Mouse (Mus musculus) granulocyte monocyte progenitor cell, adult 5-6 weeks (primary cell): ENCODE results near the gene Il2rg. TPM values are rescaled to one million over a fixed set of nuclear protein-coding genes. Genes with fewer than 3 reads are reported as not detected.

ENCODE experiments used
- ATAC-seq: replicated peaks from 2 replicates; pipeline ENCODE4 v1.8.0; 2016; ENCODE audit warnings: mild to moderate bottlenecking, moderate TSS enrichment, inconsistent platforms; ENCODE audit not compliant: poor library complexity, severe bottlenecking
- total RNA-seq, 2 experiments: library from RNA; stranded (forward) in 1 of 2; stranded (reverse) in 1 of 2; fragments of 200-712, 200-1000 nt in 1 of 2; fragments of >200 nt in 1 of 2; fragmentation: Nextera tagmentation in 1 of 2; gene quantifications; 2 replicates each; pipeline ENCODE4 v1.2.3; 2014 to 2017

The Il2rg gene
- total RNA-seq, 2 experiments from 2014 or later, result 23.4 to 33.1 TPM

GRCm38 (mm10) chrX:101263892-101264291, 4.2 kb downstream of the Il2rg start, which contains the start of gene Gm614:
Gene Gm614 (minus strand): TSS chrX:101263992.
- ATAC-seq, result no peak

DNA sequence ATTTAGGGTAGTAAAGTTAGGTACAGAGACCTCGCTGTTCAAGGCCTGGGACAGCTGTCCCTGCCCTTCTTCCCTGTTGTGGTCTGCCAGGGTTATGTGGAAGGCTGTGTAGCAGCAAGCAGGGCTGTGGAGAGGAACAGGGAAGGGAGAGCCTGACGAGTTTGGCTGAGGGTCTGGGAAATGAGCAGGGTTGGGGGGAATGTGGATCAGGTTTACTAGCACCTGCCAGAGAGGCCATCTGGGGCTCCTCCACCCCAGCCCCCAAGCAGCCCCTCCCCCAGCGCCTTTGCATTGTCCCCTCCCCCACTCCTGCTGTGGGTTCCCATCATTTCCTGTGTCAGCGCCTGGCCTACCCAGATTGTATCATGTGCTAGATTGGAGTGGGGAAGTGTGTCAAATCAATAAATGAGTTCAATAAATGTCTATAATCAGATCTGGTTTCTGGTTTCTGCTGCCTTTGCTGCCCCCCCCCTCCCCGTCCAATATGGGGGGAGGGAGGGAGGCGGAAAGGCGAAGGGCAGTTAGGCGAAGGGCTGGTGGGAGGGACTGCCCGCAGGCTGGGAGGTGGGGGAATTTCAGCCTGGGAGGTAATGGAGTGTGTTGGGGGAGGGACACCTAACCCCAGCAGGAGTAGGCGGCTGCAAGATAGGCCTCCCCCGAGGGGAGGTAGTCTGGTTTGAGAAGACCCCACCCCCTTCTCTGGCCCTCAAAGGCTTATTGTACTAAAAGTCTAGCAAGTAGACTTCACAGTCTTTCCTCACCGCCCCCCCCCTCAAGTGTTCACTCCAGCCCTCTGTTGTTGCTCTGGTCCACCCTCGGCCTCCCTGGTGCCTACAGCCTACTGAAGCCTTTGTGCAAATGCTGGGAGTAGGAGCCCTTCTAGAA, 7.4 kb downstream of the Il2rg start:
- peak; percentile 64 for ATAC-seq

DNA sequence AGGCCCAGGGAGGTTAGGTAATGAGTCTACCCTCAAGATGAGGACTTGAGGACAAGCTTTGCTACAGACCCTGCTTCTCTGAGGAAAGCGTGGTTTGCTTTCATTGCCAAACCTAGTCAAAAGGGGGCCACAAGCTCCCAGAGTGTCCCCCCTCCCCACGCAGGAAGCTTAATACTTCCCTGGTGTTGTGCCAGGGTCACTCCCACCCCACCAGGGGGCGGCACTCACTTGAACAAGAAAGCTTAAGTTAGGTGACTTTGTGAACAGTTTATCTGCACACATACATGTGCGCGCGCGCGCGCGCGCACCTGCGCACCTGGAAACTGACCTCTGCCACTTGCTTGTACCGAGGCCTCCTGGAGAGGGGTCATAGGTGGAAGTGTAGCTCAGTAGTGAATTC, 11.5 kb downstream of the Il2rg start:
- ATAC-seq, result 0 out of 2 replicates have a peak, but pooled peaks have one; percentile 6

- peak; percentile 11; the same call in 1 of the 2 replicates for ATAC-seq
These were observed 13.3 kb downstream of the Il2rg start for GRCm38 (mm10) chrX:101254740-101255139.

GRCm38 (mm10) chrX:101253952-101254729, 13.9 kb downstream of the Il2rg start, which contains the start of gene Foxo4:
Gene Foxo4 (plus strand): TSS chrX:101254528.
- ATAC-seq, result peak; percentile 83

DNA sequence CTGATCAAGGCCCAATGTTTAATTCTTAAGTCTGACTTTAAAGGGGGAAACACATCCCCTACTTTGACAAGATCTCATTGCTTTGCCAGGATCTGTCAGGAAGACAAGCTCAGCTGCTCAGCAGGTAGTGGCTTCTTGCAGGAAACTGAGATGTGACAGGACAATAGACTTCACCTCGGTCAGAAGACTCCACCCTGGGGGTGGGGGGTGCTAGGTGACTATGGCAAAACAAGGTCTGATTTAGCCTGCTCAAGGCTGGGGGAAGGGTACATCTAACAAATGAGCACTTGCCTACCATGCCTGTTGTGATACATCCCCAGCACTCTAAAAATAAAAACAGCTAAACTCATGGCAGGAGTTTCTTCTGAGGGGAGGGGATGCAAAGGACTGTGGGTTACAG, 23.0 kb downstream of the Il2rg start:
- ATAC-seq, result no peak

DNA sequence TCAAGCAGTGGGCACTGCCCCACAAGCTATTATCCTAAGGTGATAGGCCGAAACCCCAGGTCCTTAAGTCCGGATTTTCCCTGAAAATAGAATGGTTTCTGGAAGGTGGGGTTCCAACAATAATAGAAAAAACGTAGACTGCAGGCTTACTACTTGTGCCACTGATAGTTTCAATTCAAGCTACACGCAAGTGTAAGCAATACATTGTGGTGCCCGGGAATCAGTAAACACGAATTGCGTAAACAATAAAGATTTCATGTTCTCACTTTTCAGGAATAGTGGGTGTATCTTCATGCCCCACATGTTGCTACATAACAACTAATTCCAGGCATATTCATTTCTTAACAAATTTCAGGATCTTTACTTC, 45.3 kb downstream of the Il2rg start:
- ATAC-seq, result peak; percentile 10; the same call in 1 of the 2 replicates

DNA sequence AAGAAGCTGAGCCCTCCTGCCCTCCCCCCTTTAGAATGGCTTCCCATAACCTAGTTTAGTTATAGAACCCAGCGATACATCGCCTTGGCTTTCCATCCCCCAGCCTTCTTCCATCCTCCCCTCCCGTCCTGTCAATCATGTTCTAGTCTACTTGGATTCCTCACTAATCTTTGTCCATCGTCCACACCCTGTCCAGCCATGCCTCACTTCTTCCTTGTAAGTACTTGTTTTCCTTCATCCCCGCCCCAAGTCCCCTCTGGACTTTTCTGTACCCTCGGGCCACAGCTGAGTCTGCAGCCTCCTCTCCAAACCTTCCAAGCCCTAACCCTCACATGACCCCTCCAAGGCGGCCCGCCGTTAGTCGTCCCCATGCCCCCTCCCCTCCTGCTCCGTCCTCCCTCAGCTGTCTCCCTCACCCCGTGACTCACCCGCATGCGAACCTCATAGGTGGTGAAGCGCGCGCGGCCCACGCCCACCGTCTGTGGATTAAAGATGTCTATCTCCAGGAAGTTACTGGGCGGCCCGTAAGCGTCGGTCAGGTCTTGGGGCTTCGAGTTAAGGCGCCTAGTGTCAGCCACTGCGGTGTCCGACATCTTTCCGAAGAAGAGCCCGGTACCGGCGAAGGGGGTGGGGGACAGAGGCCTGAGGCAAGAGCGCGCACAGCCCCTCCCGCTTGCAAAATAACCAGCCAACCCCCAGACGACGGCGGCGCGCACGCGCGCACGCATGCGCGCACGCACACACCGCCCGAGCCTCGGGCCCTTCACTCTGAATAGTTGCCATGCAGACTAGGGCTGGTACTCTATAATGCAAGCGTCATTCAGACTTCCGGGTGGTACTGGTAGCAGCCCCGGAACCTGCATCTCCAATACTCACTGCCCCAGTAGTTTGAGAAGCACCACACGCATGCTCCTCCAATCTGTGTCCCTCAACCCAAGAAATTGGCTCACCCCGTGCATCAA, 45.9 kb downstream of the Il2rg start, which contains the start of gene Snx12:
Gene Snx12, minus strand, starts transcription at position 730 of the 962 bp plus-strand sequence.
- peak; percentile 99 for ATAC-seq

Other genes starting within 250 kb of the Il2rg start
- gene Tex11, start 208.6 kb downstream of the Il2rg start, total RNA-seq (2014; fragmentation: Nextera tagmentation), result not detected in 2 replicates
- 0.17 TPM in 1 of 2 replicates, not detected in the other for gene Tex11, start 208.6 kb downstream of the Il2rg start, total RNA-seq (2017)
- not detected in 2 replicates for gene Slc7a3, start 182.2 kb downstream of the Il2rg start, total RNA-seq (2014; fragmentation: Nextera tagmentation)
- gene Slc7a3, start 182.2 kb downstream of the Il2rg start, total RNA-seq (2017), result 0.13 TPM in 1 of 2 replicates, not detected in the other
- 50.9 and 62.8 TPM in 2 replicates for gene Snx12, start 45.7 kb downstream of the Il2rg start, total RNA-seq (2014; fragmentation: Nextera tagmentation)
- gene Snx12, start 45.7 kb downstream of the Il2rg start, total RNA-seq (2017), result 62.9 and 66.1 TPM in 2 replicates
- 7.0 and 14.4 TPM in 2 replicates for gene Foxo4, start 13.7 kb downstream of the Il2rg start, total RNA-seq (2014; fragmentation: Nextera tagmentation)
- gene Foxo4, start 13.7 kb downstream of the Il2rg start, total RNA-seq (2017), result 12.8 and 16.9 TPM in 2 replicates
- not detected in 2 replicates for gene Gm614, start 4.3 kb downstream of the Il2rg start, total RNA-seq (2014; fragmentation: Nextera tagmentation)
- not detected in 2 replicates for gene Gm614, start 4.3 kb downstream of the Il2rg start, total RNA-seq (2017)
- gene Gm20489, start 768 bp upstream of the Il2rg start, total RNA-seq (2014; fragmentation: Nextera tagmentation), result not detected in 2 replicates
- not detected in 2 replicates for gene Gm20489, start 768 bp upstream of the Il2rg start, total RNA-seq (2017)
- 55.4 and 65.2 TPM in 2 replicates for gene Med12, start 5.8 kb upstream of the Il2rg start, total RNA-seq (2014; fragmentation: Nextera tagmentation)
- gene Med12, start 5.8 kb upstream of the Il2rg start, total RNA-seq (2017), result 35.2 and 40.1 TPM in 2 replicates
- not detected in 2 replicates for gene Nlgn3, start 30.9 kb upstream of the Il2rg start, total RNA-seq (2014; fragmentation: Nextera tagmentation)
- not detected in 2 replicates for gene Nlgn3, start 30.9 kb upstream of the Il2rg start, total RNA-seq (2017)
- gene Gjb1, start 108.1 kb upstream of the Il2rg start, total RNA-seq (2014; fragmentation: Nextera tagmentation), result not detected in 2 replicates
- not detected in 2 replicates for gene Gjb1, start 108.1 kb upstream of the Il2rg start, total RNA-seq (2017)
- 48.8 and 50.6 TPM in 2 replicates for gene Zmym3, start 152.6 kb upstream of the Il2rg start, total RNA-seq (2014; fragmentation: Nextera tagmentation)
- 33.7 and 52.5 TPM in 2 replicates for gene Zmym3, start 152.6 kb upstream of the Il2rg start, total RNA-seq (2017)
- gene Nono, start 161.1 kb upstream of the Il2rg start, total RNA-seq (2014; fragmentation: Nextera tagmentation), result 239 and 268 TPM in 2 replicates
- 475 and 508 TPM in 2 replicates for gene Nono, start 161.1 kb upstream of the Il2rg start, total RNA-seq (2017)
- gene Itgb1bp2, start 180.8 kb upstream of the Il2rg start, total RNA-seq (2014; fragmentation: Nextera tagmentation), result 2.9 TPM in 1 of 2 replicates, not detected in the other
- gene Itgb1bp2, start 180.8 kb upstream of the Il2rg start, total RNA-seq (2017), result 4.0 TPM in 1 of 2 replicates, not detected in the other